Mouse (Mus musculus) urinary bladder, postnatal 10 days (tissue): ENCODE measurements around the gene Olfr963.
"Not testable (repeated sequence)": the region's sequence is repeated elsewhere in the genome, so short reads cannot be mapped to it uniquely, and the experiment has no call there.

Experiments
- DNase-seq: peaks from one replicate; pipeline ENCODE4 v3.0.0; 2022; ENCODE audit warnings: low spot score

The Olfr963 gene

GRCm38 (mm10) chr9:39666905-39667304 is at the start of gene Olfr963:
Olfr963 (plus strand) TSS chr9:39667205.
- no peak for DNase-seq

GRCm38 (mm10) chr9:39621073-39621472 is 45.9 kb upstream of the Olfr963 start, which contains the start of gene Olfr960:
Olfr960 (plus strand) TSS chr9:39621373.
- no peak for DNase-seq

GRCm38 (mm10) chr9:39623783-39624182 is 43.2 kb upstream of the Olfr963 start:
- no peak for DNase-seq

- no peak for DNase-seq
Observed at GRCm38 (mm10) chr9:39624711-39625110, 42.3 kb upstream of the Olfr963 start.

- DNase-seq, result no peak
Observed at GRCm38 (mm10) chr9:39629069-39629468, 37.9 kb upstream of the Olfr963 start.

GRCm38 (mm10) chr9:39633913-39634594 is 33.0 kb upstream of the Olfr963 start:
- DNase-seq, result no peak

- no peak for DNase-seq
Observed at GRCm38 (mm10) chr9:39644785-39645184, 22.2 kb upstream of the Olfr963 start, which contains the start of gene Olfr961. Olfr961 (plus strand) TSS chr9:39645085.

GRCm38 (mm10) chr9:39647382-39647781 is 19.6 kb upstream of the Olfr963 start:
- DNase-seq, result no peak

GRCm38 (mm10) chr9:39654756-39655396 is 12.1 kb upstream of the Olfr963 start:
- no peak for DNase-seq

- no peak for DNase-seq
Observed at GRCm38 (mm10) chr9:39669723-39670122, 2.7 kb downstream of the Olfr963 start.

GRCm38 (mm10) chr9:39674820-39675219 is 7.8 kb downstream of the Olfr963 start:
- DNase-seq, result no peak

- no peak for DNase-seq
Observed at GRCm38 (mm10) chr9:39678557-39678956, 11.6 kb downstream of the Olfr963 start.

GRCm38 (mm10) chr9:39679280-39679679 is 12.3 kb downstream of the Olfr963 start:
- no peak for DNase-seq

GRCm38 (mm10) chr9:39701123-39701522 is 34.1 kb downstream of the Olfr963 start:
- not testable (repeated sequence) for DNase-seq

GRCm38 (mm10) chr9:39707017-39707416 is 40.0 kb downstream of the Olfr963 start, which contains the start of gene Olfr149:
Olfr149 (minus strand) TSS chr9:39707117.
- no peak for DNase-seq

GRCm38 (mm10) chr9:39708958-39709357 is 42.0 kb downstream of the Olfr963 start:
- DNase-seq, result no peak

- no peak for DNase-seq
Observed at GRCm38 (mm10) chr9:39711053-39711452, 44.0 kb downstream of the Olfr963 start, which contains the start of gene Olfr965. Olfr965 (plus strand) TSS chr9:39711353.
